In the genomic region with DNA sequence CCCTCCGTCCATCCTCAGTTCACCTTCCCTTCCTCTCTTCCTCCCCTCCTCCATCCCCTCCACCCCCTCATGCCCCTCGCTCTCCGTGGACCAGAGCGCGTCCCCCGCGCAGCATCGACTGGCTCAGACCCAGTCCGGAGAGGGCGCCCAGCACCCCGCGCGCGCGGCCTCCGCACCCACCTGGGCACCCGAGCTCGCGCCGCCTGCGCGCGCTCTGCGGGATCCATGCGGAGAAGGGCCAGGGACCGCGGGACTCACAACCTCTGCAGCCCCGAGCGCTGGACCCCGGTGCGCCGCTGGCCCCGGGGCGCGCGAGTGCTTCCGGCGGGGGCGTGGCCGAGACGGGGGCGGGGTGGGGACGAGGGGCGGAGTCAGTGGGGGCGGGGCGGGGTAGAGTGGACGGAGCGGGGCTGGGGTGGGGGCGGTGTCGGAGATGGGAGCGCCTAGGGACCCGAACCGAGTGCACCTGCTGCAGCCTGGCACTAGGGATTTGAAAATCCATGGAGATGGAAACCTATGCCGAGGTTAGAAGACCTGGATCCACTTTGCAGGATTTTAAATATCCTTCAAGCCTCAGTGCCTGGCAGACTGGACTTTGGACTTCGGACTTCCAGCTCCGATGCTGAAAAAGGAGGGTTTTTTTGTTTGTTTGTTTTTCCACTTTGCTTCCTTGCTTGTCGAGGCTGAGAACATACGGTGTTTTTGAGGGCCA, we compare ENCODE assay signal across 8 mouse cellular contexts. TPM values are rescaled to one million over a fixed set of nuclear protein-coding genes. Genes with fewer than 3 reads are reported as not detected.
DNase-seq lines count a peak whose midpoint lies in the region; ATAC-seq and TF ChIP-seq lines count a peak whose summit lies in the region.

Gene Grtp1 (minus strand): TSS at position 320 of the 712 bp plus-strand sequence.

- peak; percentile 66 for DNase-seq in Muller cell, postnatal 12 days (ENCODE audit: inconsistent ontology term)
- peak; percentile 73 for DNase-seq in heart, postnatal 4 days
- DNase-seq in limb, embryonic 10.5 days (ENCODE audit: low spot score) = peak; percentile 88
- DNase-seq in mesoderm, embryonic 11.5 days (ENCODE audit: low read depth, low spot score) = peak; percentile 48
- DNase-seq in left cerebral cortex, adult 11 months (ENCODE audit: low spot score) = no peak

- H3K4me1 ChIP-seq in embryonic facial prominence, embryonic 15.5 days = peaks cover 16% of the 10 kb centered on the region
- peaks cover 18% of the 10 kb centered on the region for H3K4me1 ChIP-seq in limb, embryonic 10.5 days
- peaks cover 5% of the 10 kb centered on the region; the same call in 1 of the 2 replicates for H3K4me1 ChIP-seq in stomach, embryonic 14.5 days (ENCODE audit: control insufficient read depth, insufficient read depth, low read length)

- TF ChIP-seq CTCF in C2C12 (IDR thresholded peaks at IDR 0.05; ENCODE audit: control insufficient read depth, insufficient read depth, insufficient read length) = no peak

- peak within 1 kb of the TSS; percentile 95 for H3K4me2 ChIP-seq in embryonic facial prominence, embryonic 15.5 days (replicated peaks)
- peak within 1 kb of the TSS; percentile 77 for H3K4me2 ChIP-seq in stomach, embryonic 14.5 days (replicated peaks; ENCODE audit: low read depth, low read length)

- peak; percentile 40 for ATAC-seq in embryonic facial prominence, embryonic 15.5 days (ENCODE audit: insufficient number of reproducible peaks, low FRiP score, low TSS enrichment, low read depth)
- ATAC-seq in stomach, embryonic 14.5 days (ENCODE audit: insufficient number of reproducible peaks, insufficient read depth, low FRiP score, low read depth) = peak; percentile 70

- H3K9ac ChIP-seq in embryonic facial prominence, embryonic 15.5 days = peak within 1 kb of the TSS; percentile 47
- peak within 1 kb of the TSS; percentile 36; the same call in 1 of the 2 replicates for H3K9ac ChIP-seq in stomach, embryonic 14.5 days (replicated peaks; ENCODE audit: low read depth, low read length)

- no peak within 1 kb of the TSS for H3K27ac ChIP-seq in embryonic facial prominence, embryonic 15.5 days (replicated peaks)
- H3K27ac ChIP-seq in limb, embryonic 10.5 days = peak within 1 kb of the TSS; percentile 85
- H3K27ac ChIP-seq in stomach, embryonic 14.5 days (ENCODE audit: low read length) = no peak within 1 kb of the TSS; the same call in 1 of the 2 replicates

- H3K79me3 ChIP-seq in C2C12 (ENCODE audit: low read depth) = no peaks in the 10 kb centered on the region

- H3K4me3 ChIP-seq in C2C12 (ENCODE audit: insufficient read depth, poor library complexity, severe bottlenecking) = peak within 1 kb of the TSS; percentile 25
- peak within 1 kb of the TSS; percentile 75 for H3K4me3 ChIP-seq in embryonic facial prominence, embryonic 15.5 days (replicated peaks)
- peak within 1 kb of the TSS; percentile 90 for H3K4me3 ChIP-seq in limb, embryonic 10.5 days
- peak within 1 kb of the TSS; percentile 79 for H3K4me3 ChIP-seq in stomach, embryonic 14.5 days (ENCODE audit: low read depth, low read length)

- H3K27me3 ChIP-seq in C2C12 (ENCODE audit: control insufficient read depth, insufficient read depth, insufficient read length) = no peaks in the 10 kb centered on the region
- peaks cover 24% of the 10 kb centered on the region for H3K27me3 ChIP-seq in embryonic facial prominence, embryonic 15.5 days
- H3K27me3 ChIP-seq in limb, embryonic 10.5 days (ENCODE audit: low read depth, poor library complexity, severe bottlenecking) = peaks cover 67% of the 10 kb centered on the region
- no peaks in the 10 kb centered on the region for H3K27me3 ChIP-seq in stomach, embryonic 14.5 days (ENCODE audit: control insufficient read depth, insufficient read depth, low read length)

- H3K36me3 ChIP-seq in C2C12 (ENCODE audit: control insufficient read depth, insufficient read depth) = no peaks in the 10 kb centered on the region
- no peaks in the 10 kb centered on the region for H3K36me3 ChIP-seq in embryonic facial prominence, embryonic 15.5 days
- no peaks in the 10 kb centered on the region for H3K36me3 ChIP-seq in limb, embryonic 10.5 days
- H3K36me3 ChIP-seq in stomach, embryonic 14.5 days (ENCODE audit: control insufficient read depth, insufficient read depth, low read length) = no peaks in the 10 kb centered on the region

- under 1% methylated on average over 35 of the region's 58 CpGs for WGBS in embryonic facial prominence, embryonic 15.5 days
- under 1% methylated on average over 58 of the region's 58 CpGs for WGBS in limb, embryonic 10.5 days
- WGBS in stomach, embryonic 14.5 days = under 1% methylated on average over 54 of the region's 58 CpGs

- H3ac ChIP-seq in C2C12 (ENCODE audit: control insufficient read depth, insufficient read length, low read depth) = peak within 1 kb of the TSS; percentile 76

- no peaks in the 10 kb centered on the region for H3K9me3 ChIP-seq in embryonic facial prominence, embryonic 15.5 days (replicated peaks)
- H3K9me3 ChIP-seq in limb, embryonic 10.5 days (replicated peaks) = no peaks in the 10 kb centered on the region
- H3K9me3 ChIP-seq in stomach, embryonic 14.5 days (ENCODE audit: control insufficient read depth, low read depth, low read length) = no peaks in the 10 kb centered on the region

- no peaks in the 10 kb centered on the region for H3K79me2 ChIP-seq in C2C12 (ENCODE audit: control insufficient read depth, insufficient read depth)

TF ChIP-seq in C2C12, 6 proteins besides CTCF, POLR2A, EP300 and RAD21:
- no peak for TF ChIP-seq CEBPB (IDR thresholded peaks at IDR 0.05; ENCODE audit: low read depth)
- TF ChIP-seq MYOD1 (IDR thresholded peaks at IDR 0.05; ENCODE audit: control insufficient read depth, insufficient read length, low read depth) = no peak
- TF ChIP-seq FOSL1 (IDR thresholded peaks at IDR 0.05; ENCODE audit: insufficient read depth, low read length, poor library complexity, severe bottlenecking) = no peak
- TF ChIP-seq MYOG (IDR thresholded peaks at IDR 0.05; ENCODE audit: control insufficient read depth, extremely low read depth, insufficient read length) = no peak

RNA-seq across cellular contexts. Expression of gene Grtp1, which starts in this region (rescaled TPM):
- 3.5 TPM for polyA plus RNA-seq in C2C12 (2012; fragmentation: generic; extraction: Trizol)
- 15.4 and 16.1 TPM in 2 replicates for polyA plus RNA-seq in embryonic facial prominence, embryonic 15.5 days (2015; fragmentation: Nextera tagmentation; extraction: Ambion mirVana)
- total RNA-seq in heart, postnatal 4 days (2021) = 1 to 10 TPM; 6.1 TPM
- 16.0 and 18.8 TPM in 2 replicates for polyA plus RNA-seq in limb, embryonic 10.5 days (2016; fragmentation: Nextera tagmentation; extraction: Ambion mirVana)
- 25.0 and 27.6 TPM in 2 replicates for polyA plus RNA-seq in stomach, embryonic 14.5 days (2014; fragmentation: Nextera tagmentation; extraction: Ambion mirVana)

Comparison
In these comparisons a context has a peak if more than half of its experiments do, and no peak if none do; other contexts are left out.
1. H3K4me3 ChIP-seq: peak in every context shown above with its lines; median percentile 90 in limb, embryonic 10.5 days; 79 in stomach, embryonic 14.5 days; 75 in embryonic facial prominence, embryonic 15.5 days; 25 in C2C12.